ENCODE assay signal across 21 mouse cellular contexts in the genomic region with DNA sequence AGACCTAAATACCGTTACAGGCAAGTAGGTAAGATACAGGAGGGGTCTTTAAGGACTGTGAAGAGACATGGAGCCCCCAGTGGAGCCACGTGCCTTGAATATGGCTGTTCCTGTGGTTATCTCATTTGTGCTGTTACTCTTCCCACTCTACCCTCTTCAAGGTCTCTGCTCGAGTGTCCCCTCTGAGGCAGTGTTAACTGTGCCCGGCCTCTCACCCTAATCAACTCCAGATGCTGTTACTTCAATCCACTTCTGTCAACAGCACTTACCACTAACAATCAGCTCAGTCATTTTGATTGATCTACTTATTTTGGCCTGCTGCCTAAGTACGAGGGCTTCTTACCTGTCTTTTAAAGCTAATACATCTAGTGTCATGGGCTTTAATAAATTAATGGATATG.
DNase-seq lines count a peak whose midpoint lies in the region; ATAC-seq lines count a peak whose summit lies in the region.
"Had no signal": no experiment of that assay in that cellular context is flagged by ENCODE, and none has a peak within 500 bp of the region (broad histone marks: within the 10 kb centered on the region; RNA-seq: fewer than 3 reads in every experiment).

No protein-coding gene starts in this region.

- H3K4me3 ChIP-seq in hindbrain, embryonic 11.5 days (ENCODE audit: low read depth, low read length): no peak overlapping the region
- no peak overlapping the region for H3K4me3 ChIP-seq in hindbrain, embryonic 13.5 days
- no peak overlapping the region for H3K4me3 ChIP-seq in embryonic facial prominence, embryonic 10.5 days
- no peak overlapping the region for H3K4me3 ChIP-seq in limb, embryonic 11.5 days (ENCODE audit: low read depth, low read length)
- H3K4me3 ChIP-seq: forebrain, embryonic 13.5 days; heart, embryonic 13.5 days; hindbrain, embryonic 12.5 days had no signal

- H3K36me3 ChIP-seq in hindbrain, embryonic 11.5 days (ENCODE audit: control insufficient read depth, insufficient read depth, low read length): no peaks in the 10 kb centered on the region
- no peaks in the 10 kb centered on the region for H3K36me3 ChIP-seq in hindbrain, embryonic 13.5 days
- H3K36me3 ChIP-seq in embryonic facial prominence, embryonic 10.5 days (replicated peaks): no peaks in the 10 kb centered on the region
- no peaks in the 10 kb centered on the region for H3K36me3 ChIP-seq in limb, embryonic 11.5 days (ENCODE audit: control insufficient read depth, insufficient read depth, low read length)
- H3K36me3 ChIP-seq: G1E; heart, embryonic 13.5 days; hindbrain, embryonic 12.5 days had no signal

- DNase-seq in hindbrain, embryonic 11.5 days (ENCODE audit: low spot score): peak; percentile 5
- peak; percentile 38 for DNase-seq in embryonic facial prominence, embryonic 10.5 days (ENCODE audit: low spot score)
- peak; percentile 27 for DNase-seq in limb, embryonic 11.5 days (ENCODE audit: low spot score)
- no peak for DNase-seq in cerebellum, postnatal 36 days
- no peak for DNase-seq in cerebellum, adult 11-12 months
- DNase-seq in ovary, adult 18-20 months (ENCODE audit: low spot score): no peak
- DNase-seq: adrenal gland, adult 8-10 months; adrenal gland, postnatal 36 days; B cell, adult 2 months; cerebellum, adult 8-10 months; cerebellum, postnatal 14 days; gastrocnemius, postnatal 36 days; heart, adult 11 months; heart, postnatal 36 days had no signal

- 56% methylated on average over 5 of the region's 5 CpGs for WGBS in hindbrain, embryonic 11.5 days
- WGBS in hindbrain, embryonic 13.5 days: 69% methylated on average over 5 of the region's 5 CpGs
- WGBS in embryonic facial prominence, embryonic 10.5 days: 34% methylated on average over 5 of the region's 5 CpGs
- WGBS in limb, embryonic 11.5 days: 16% methylated on average over 5 of the region's 5 CpGs

- H3K9me3 ChIP-seq in hindbrain, embryonic 11.5 days (ENCODE audit: control insufficient read depth, low read length): no peaks in the 10 kb centered on the region
- H3K9me3 ChIP-seq in hindbrain, embryonic 13.5 days: no peaks in the 10 kb centered on the region
- no peaks in the 10 kb centered on the region for H3K9me3 ChIP-seq in embryonic facial prominence, embryonic 10.5 days
- H3K9me3 ChIP-seq in limb, embryonic 11.5 days (ENCODE audit: control insufficient read depth, low read length): no peaks in the 10 kb centered on the region
- H3K9me3 ChIP-seq: forebrain, embryonic 13.5 days; heart, embryonic 13.5 days; hindbrain, embryonic 12.5 days had no signal

- no peaks in the 10 kb centered on the region for H3K4me1 ChIP-seq in hindbrain, embryonic 11.5 days (replicated peaks; ENCODE audit: control insufficient read depth, insufficient read depth, low read length)
- no peaks in the 10 kb centered on the region for H3K4me1 ChIP-seq in hindbrain, embryonic 13.5 days (replicated peaks)
- peaks cover 9% of the 10 kb centered on the region for H3K4me1 ChIP-seq in embryonic facial prominence, embryonic 10.5 days
- no peaks in the 10 kb centered on the region for H3K4me1 ChIP-seq in limb, embryonic 11.5 days (ENCODE audit: control insufficient read depth, insufficient read depth, low read length)
- H3K4me1 ChIP-seq: forebrain, embryonic 13.5 days; hindbrain, embryonic 12.5 days had no signal

- no peak overlapping the region for H3K9ac ChIP-seq in hindbrain, embryonic 11.5 days (ENCODE audit: low read depth, low read length)
- no peak overlapping the region for H3K9ac ChIP-seq in hindbrain, embryonic 13.5 days
- no peak overlapping the region for H3K9ac ChIP-seq in limb, embryonic 11.5 days (ENCODE audit: low read length)
- H3K9ac ChIP-seq: forebrain, embryonic 13.5 days; heart, embryonic 13.5 days; hindbrain, embryonic 12.5 days had no signal

- H3K27ac ChIP-seq in hindbrain, embryonic 11.5 days (ENCODE audit: low read depth, low read length): no peak overlapping the region
- no peak overlapping the region for H3K27ac ChIP-seq in hindbrain, embryonic 13.5 days
- H3K27ac ChIP-seq in embryonic facial prominence, embryonic 10.5 days (replicated peaks): no peak overlapping the region
- no peak overlapping the region for H3K27ac ChIP-seq in limb, embryonic 11.5 days (replicated peaks; ENCODE audit: low read depth, low read length)
- H3K27ac ChIP-seq: forebrain, embryonic 13.5 days; heart, embryonic 13.5 days; hindbrain, embryonic 12.5 days; hindbrain, postnatal 0 days had no signal

- no peak overlapping the region for H3K4me2 ChIP-seq in hindbrain, embryonic 11.5 days (replicated peaks; ENCODE audit: low read depth, low read length)
- no peak overlapping the region for H3K4me2 ChIP-seq in hindbrain, embryonic 13.5 days
- H3K4me2 ChIP-seq in limb, embryonic 11.5 days (ENCODE audit: low read depth, severe bottlenecking): no peak overlapping the region
- H3K4me2 ChIP-seq: forebrain, embryonic 13.5 days; heart, embryonic 13.5 days; hindbrain, embryonic 12.5 days had no signal

- no peaks in the 10 kb centered on the region for H3K27me3 ChIP-seq in hindbrain, embryonic 11.5 days (ENCODE audit: control insufficient read depth, insufficient read depth, low read length)
- no peaks in the 10 kb centered on the region for H3K27me3 ChIP-seq in hindbrain, embryonic 13.5 days
- no peaks in the 10 kb centered on the region for H3K27me3 ChIP-seq in embryonic facial prominence, embryonic 10.5 days (replicated peaks; ENCODE audit: low read depth, poor library complexity, severe bottlenecking)
- no peaks in the 10 kb centered on the region for H3K27me3 ChIP-seq in limb, embryonic 11.5 days (ENCODE audit: control insufficient read depth, insufficient read depth, low read length)
- H3K27me3 ChIP-seq: forebrain, embryonic 13.5 days; heart, embryonic 13.5 days; hindbrain, embryonic 12.5 days had no signal

- ATAC-seq in hindbrain, embryonic 11.5 days (ENCODE audit: low FRiP score): no peak
- no peak for ATAC-seq in hindbrain, embryonic 13.5 days (ENCODE audit: low FRiP score)
- no peak for ATAC-seq in limb, embryonic 11.5 days (ENCODE audit: insufficient number of reproducible peaks, low FRiP score, low TSS enrichment, low read depth)
- ATAC-seq: CD4-positive, CD25-positive, alpha-beta regulatory T cell, adult 4 months; forebrain, embryonic 13.5 days; hindbrain, postnatal 0 days had no signal

Comparison
In these comparisons a context has a peak if more than half of its experiments do, and no peak if none do; other contexts are left out.
1. DNase-seq: peak in hindbrain, embryonic 11.5 days (single experiment), embryonic facial prominence, embryonic 10.5 days (single experiment) and limb, embryonic 11.5 days (single experiment); none in cerebellum, postnatal 36 days (0 of 2), cerebellum, adult 11-12 months (single experiment) and ovary, adult 18-20 months (single experiment).